Mouse (Mus musculus): ENCODE results near the gene 1700056E22Rik. TPM values are rescaled to one million over a fixed set of nuclear protein-coding genes. Genes with fewer than 3 reads are reported as not detected.
A peak's percentile ranks its signal among the peaks of the same experiment; 100 is the strongest.

1700056E22Rik gene
- polyA plus RNA-seq, 1 experiment = 0.58 TPM

- peaks cover 16% of the 10 kb centered on the region for H3K4me1 ChIP-seq (ENCODE audit: control insufficient read depth, insufficient read depth, low read length)
- no peak overlapping the region for H3K27ac ChIP-seq (ENCODE audit: insufficient read depth, low read depth, low read length)
- TF ChIP-seq CTCF (IDR thresholded peaks at IDR 0.05; ENCODE audit: low read depth, low read length) = no peak
- TF ChIP-seq POLR2A (IDR thresholded peaks at IDR 0.05; ENCODE audit: borderline replicate concordance, low read depth, low read length) = no peak
- no peak overlapping the region for H3K4me3 ChIP-seq (ENCODE audit: insufficient read depth, low read length)
Measured at GRCm38 (mm10) chr1:184040181-184040580, 6.1 kb upstream of the 1700056E22Rik start.

GRCm38 (mm10) chr1:184039301-184039700 lies 5.2 kb upstream of the 1700056E22Rik start:
- no peak for TF ChIP-seq POLR2A (IDR thresholded peaks at IDR 0.05; ENCODE audit: borderline replicate concordance, low read depth, low read length)
- TF ChIP-seq CTCF (IDR thresholded peaks at IDR 0.05; ENCODE audit: low read depth, low read length) = no peak
- no peak overlapping the region for H3K4me3 ChIP-seq (ENCODE audit: insufficient read depth, low read length)
- H3K4me1 ChIP-seq (ENCODE audit: control insufficient read depth, insufficient read depth, low read length) = peaks cover 16% of the 10 kb centered on the region
- no peak overlapping the region for H3K27ac ChIP-seq (ENCODE audit: insufficient read depth, low read depth, low read length)

GRCm38 (mm10) chr1:184037802-184038201 lies 3.7 kb upstream of the 1700056E22Rik start:
- no peak overlapping the region for H3K4me3 ChIP-seq (ENCODE audit: insufficient read depth, low read length)
- peaks cover 15% of the 10 kb centered on the region for H3K4me1 ChIP-seq (ENCODE audit: control insufficient read depth, insufficient read depth, low read length)
- no peak overlapping the region for H3K27ac ChIP-seq (ENCODE audit: insufficient read depth, low read depth, low read length)
- TF ChIP-seq POLR2A (IDR thresholded peaks at IDR 0.05; ENCODE audit: borderline replicate concordance, low read depth, low read length) (no peak), CTCF (IDR thresholded peaks at IDR 0.05; ENCODE audit: low read depth, low read length) (no peak)

GRCm38 (mm10) chr1:184035346-184035903 lies 1.3 kb upstream of the 1700056E22Rik start:
- no peak overlapping the region for H3K4me3 ChIP-seq (ENCODE audit: insufficient read depth, low read length)
- no peak overlapping the region for H3K27ac ChIP-seq (ENCODE audit: insufficient read depth, low read depth, low read length)
- TF ChIP-seq CTCF (IDR thresholded peaks at IDR 0.05; ENCODE audit: low read depth, low read length) (no peak), POLR2A (IDR thresholded peaks at IDR 0.05; ENCODE audit: borderline replicate concordance, low read depth, low read length) (no peak)
- H3K4me1 ChIP-seq (ENCODE audit: control insufficient read depth, insufficient read depth, low read length) = peaks cover 3% of the 10 kb centered on the region; the same call in 1 of the 2 replicates

- no peak for TF ChIP-seq POLR2A (IDR thresholded peaks at IDR 0.05; ENCODE audit: borderline replicate concordance, low read depth, low read length)
- TF ChIP-seq CTCF (IDR thresholded peaks at IDR 0.05; ENCODE audit: low read depth, low read length) = no peak
- peaks cover 3% of the 10 kb centered on the region; the same call in 1 of the 2 replicates for H3K4me1 ChIP-seq (ENCODE audit: control insufficient read depth, insufficient read depth, low read length)
- no peak overlapping the region for H3K27ac ChIP-seq (ENCODE audit: insufficient read depth, low read depth, low read length)
Measured at GRCm38 (mm10) chr1:184034741-184035181, 660 bp upstream of the 1700056E22Rik start.

GRCm38 (mm10) chr1:184033390-184034010 lies 601 bp downstream of the 1700056E22Rik start:
- peak overlapping the region; percentile 94 for H3K4me3 ChIP-seq (ENCODE audit: insufficient read depth, low read length)
- TF ChIP-seq CTCF (IDR thresholded peaks at IDR 0.05; ENCODE audit: low read depth, low read length) (no peak), POLR2A (IDR thresholded peaks at IDR 0.05; ENCODE audit: borderline replicate concordance, low read depth, low read length) (no peak)

More at GRCm38 (mm10) chr1:184034741-184035181, 660 bp upstream of the 1700056E22Rik start:
- H3K4me3 ChIP-seq (ENCODE audit: insufficient read depth, low read length) = peak overlapping the region; percentile 70

GRCm38 (mm10) chr1:184032682-184033389 lies 1.3 kb downstream of the 1700056E22Rik start:
- TF ChIP-seq POLR2A (IDR thresholded peaks at IDR 0.05; ENCODE audit: borderline replicate concordance, low read depth, low read length) (no peak), CTCF (IDR thresholded peaks at IDR 0.05; ENCODE audit: low read depth, low read length) (no peak)
- peaks cover 3% of the 10 kb centered on the region; the same call in 1 of the 2 replicates for H3K4me1 ChIP-seq (ENCODE audit: control insufficient read depth, insufficient read depth, low read length)
- H3K27ac ChIP-seq (ENCODE audit: insufficient read depth, low read depth, low read length) = no peak overlapping the region
- H3K4me3 ChIP-seq (ENCODE audit: insufficient read depth, low read length) = peak overlapping the region; percentile 94

More at GRCm38 (mm10) chr1:184033390-184034010, 601 bp downstream of the 1700056E22Rik start:
- Histone ChIP-seq H3K4me1 (ENCODE audit: control insufficient read depth, insufficient read depth, low read length) (peaks cover 3% of the 10 kb centered on the region; the same call in 1 of the 2 replicates), H3K27ac (ENCODE audit: insufficient read depth, low read depth, low read length) (peak overlapping the region; percentile 24)

- Histone ChIP-seq H3K4me3 (ENCODE audit: insufficient read depth, low read length) (no peak overlapping the region), H3K27ac (ENCODE audit: insufficient read depth, low read depth, low read length) (no peak overlapping the region), H3K4me1 (ENCODE audit: control insufficient read depth, insufficient read depth, low read length) (peaks cover 11% of the 10 kb centered on the region; the same call in 1 of the 2 replicates)
- TF ChIP-seq POLR2A (IDR thresholded peaks at IDR 0.05; ENCODE audit: borderline replicate concordance, low read depth, low read length) (no peak), CTCF (IDR thresholded peaks at IDR 0.05; ENCODE audit: low read depth, low read length) (no peak)
Measured at GRCm38 (mm10) chr1:184030070-184030802, 3.9 kb downstream of the 1700056E22Rik start.

GRCm38 (mm10) chr1:184027039-184027438 lies 7.1 kb downstream of the 1700056E22Rik start:
- TF ChIP-seq POLR2A (IDR thresholded peaks at IDR 0.05; ENCODE audit: borderline replicate concordance, low read depth, low read length) (no peak), CTCF (IDR thresholded peaks at IDR 0.05; ENCODE audit: low read depth, low read length) (no peak)
- 0 out of 2 replicates have a peak, but pooled peaks cover 8% of the 10 kb centered on the region for H3K4me1 ChIP-seq (ENCODE audit: control insufficient read depth, insufficient read depth, low read length)
- no peak overlapping the region for H3K4me3 ChIP-seq (ENCODE audit: insufficient read depth, low read length)
- H3K27ac ChIP-seq (ENCODE audit: insufficient read depth, low read depth, low read length) = no peak overlapping the region

All from bone marrow macrophage, adult 2 months (primary cell).